Mouse (Mus musculus) gastrocnemius, adult 8-10 months (tissue): ENCODE measurements around the gene AL607142.1. TPM values are rescaled to one million over a fixed set of nuclear protein-coding genes. Genes with fewer than 3 reads are reported as not detected.
A peak's percentile ranks its signal among the peaks of the same experiment; 100 is the strongest.

Experiments used
- DNase-seq, 2 experiments: peaks; one replicate each; pipeline ENCODE4 v3.0.0; 2022; ENCODE audit warnings: low spot score in 2 of 2
- total RNA-seq, 4 experiments: library from RNA; stranded (reverse); gene quantifications; 2 replicates each; pipeline ENCODE4 v1.2.4; 2022

Gene AL607142.1
- total RNA-seq, 4 experiments from 2014 or later, result not detected

- DNase-seq, result no peak
These were observed 8.3 kb upstream of the AL607142.1 start for GRCm38 (mm10) chr4:120056451-120056850.

GRCm38 (mm10) chr4:120057529-120057928 lies 7.3 kb upstream of the AL607142.1 start:
- no peak for DNase-seq

- DNase-seq, result no peak
These were observed 6.6 kb upstream of the AL607142.1 start for GRCm38 (mm10) chr4:120058157-120058556.

- no peak for DNase-seq
These were observed 6.0 kb upstream of the AL607142.1 start for GRCm38 (mm10) chr4:120058794-120059193.

- no peak for DNase-seq
These were observed 3.1 kb upstream of the AL607142.1 start for GRCm38 (mm10) chr4:120061727-120062126.

GRCm38 (mm10) chr4:120062198-120062597 lies 2.6 kb upstream of the AL607142.1 start:
- no peak for DNase-seq

- DNase-seq, result no peak
These were observed 2.0 kb upstream of the AL607142.1 start for GRCm38 (mm10) chr4:120062754-120063153.

GRCm38 (mm10) chr4:120063353-120064124 lies 1.3 kb upstream of the AL607142.1 start:
- DNase-seq, result no peak

GRCm38 (mm10) chr4:120066841-120067591 lies 2.2 kb downstream of the AL607142.1 start:
- DNase-seq, result peak in 1 of 2 experiments; percentile 19

- DNase-seq, result no peak
These were observed 2.9 kb downstream of the AL607142.1 start for GRCm38 (mm10) chr4:120067592-120068235.

GRCm38 (mm10) chr4:120068883-120069581 lies 4.2 kb downstream of the AL607142.1 start:
- no peak for DNase-seq

GRCm38 (mm10) chr4:120069582-120069980 lies 4.8 kb downstream of the AL607142.1 start:
- no peak for DNase-seq

- DNase-seq, result no peak
These were observed 6.6 kb downstream of the AL607142.1 start for GRCm38 (mm10) chr4:120071411-120071810.

GRCm38 (mm10) chr4:120071842-120072507 lies 7.2 kb downstream of the AL607142.1 start:
- peak in 1 of 2 experiments; percentile 12 for DNase-seq

GRCm38 (mm10) chr4:120074061-120074460 lies 9.3 kb downstream of the AL607142.1 start:
- DNase-seq, result no peak

- no peak for DNase-seq
These were observed 12.5 kb downstream of the AL607142.1 start for GRCm38 (mm10) chr4:120077322-120077721.

GRCm38 (mm10) chr4:120082527-120082926 lies 17.7 kb downstream of the AL607142.1 start:
- no peak for DNase-seq

GRCm38 (mm10) chr4:120083700-120084099 lies 18.9 kb downstream of the AL607142.1 start:
- DNase-seq, result no peak

- no peak for DNase-seq
These were observed 24.7 kb downstream of the AL607142.1 start for GRCm38 (mm10) chr4:120089536-120089935.

GRCm38 (mm10) chr4:120091997-120092783 lies 27.4 kb downstream of the AL607142.1 start:
- DNase-seq, result peak; percentile 55 to 77
